Mouse (Mus musculus): ENCODE data around the gene Foxo6.
A peak's percentile ranks its signal among the peaks of the same experiment; 100 is the strongest.

Gene Foxo6

DNA sequence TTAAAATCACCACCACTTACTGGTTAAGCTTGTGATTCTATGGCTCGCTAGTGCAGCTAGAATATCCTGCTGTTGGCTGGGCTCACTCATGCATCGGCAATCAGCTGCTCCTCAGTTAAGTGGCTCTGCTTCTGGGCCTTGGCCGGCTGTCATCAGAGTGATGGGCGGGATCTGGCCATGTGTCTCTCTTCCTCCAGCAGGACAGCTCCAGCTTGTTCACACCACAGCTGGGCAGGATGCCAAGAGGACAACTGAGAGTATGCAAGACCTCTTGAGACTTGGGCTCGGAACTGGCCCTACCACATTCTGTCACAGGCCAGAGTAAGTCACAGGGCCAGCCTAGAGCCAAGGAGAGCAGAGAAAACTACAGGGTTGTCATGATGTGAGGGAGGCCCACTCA lies 39.7 kb downstream of the Foxo6 start:
- no peak for DNase-seq (ENCODE audit: low spot score in 2 of 2)

DNA sequence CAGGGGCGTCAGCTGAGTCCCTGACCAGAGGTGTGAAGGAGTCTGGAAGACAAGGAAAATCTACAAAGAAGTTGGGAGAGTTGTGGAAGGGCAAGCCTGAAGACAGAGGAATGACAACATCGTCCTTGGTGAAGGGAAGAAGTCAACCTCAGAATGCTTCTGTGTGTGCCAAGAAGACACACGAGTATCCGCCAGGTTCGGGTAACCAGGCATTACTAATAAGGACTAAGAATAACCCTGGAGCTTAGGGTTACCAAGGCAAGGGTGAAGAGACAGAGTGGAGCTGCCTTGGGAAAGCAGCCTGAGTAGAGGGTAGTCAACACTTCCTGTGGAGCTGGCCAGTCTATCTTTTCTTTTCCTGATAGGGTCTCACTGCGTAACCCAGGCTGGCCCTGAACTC lies 41.1 kb downstream of the Foxo6 start:
- no peak for DNase-seq (ENCODE audit: low spot score in 2 of 2)

DNA sequence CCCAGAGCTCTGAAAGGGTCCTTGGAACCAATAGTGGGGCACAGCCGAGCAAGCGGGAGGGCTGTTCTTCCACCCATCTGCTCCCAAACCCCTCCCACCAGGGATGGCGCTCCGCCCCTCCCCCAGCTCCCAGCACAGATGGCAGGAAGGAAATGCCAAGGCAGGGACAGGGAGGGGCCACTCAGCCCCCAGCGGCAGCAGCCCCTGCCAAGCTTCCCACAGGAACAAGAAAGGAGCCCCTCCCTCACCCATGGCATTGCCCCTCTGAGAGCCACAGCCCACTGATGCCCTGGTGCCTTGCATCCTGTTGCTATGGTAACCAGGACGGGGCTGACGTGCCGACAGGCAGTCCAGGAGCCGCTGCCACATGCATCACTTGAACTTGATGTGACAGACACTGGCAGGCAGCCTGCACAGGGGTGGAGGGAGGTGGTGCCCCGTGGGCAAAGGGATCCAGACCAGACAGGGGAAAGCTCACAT lies 44.3 kb downstream of the Foxo6 start:
- DNase-seq (ENCODE audit: low spot score in 2 of 2) = no peak

DNA sequence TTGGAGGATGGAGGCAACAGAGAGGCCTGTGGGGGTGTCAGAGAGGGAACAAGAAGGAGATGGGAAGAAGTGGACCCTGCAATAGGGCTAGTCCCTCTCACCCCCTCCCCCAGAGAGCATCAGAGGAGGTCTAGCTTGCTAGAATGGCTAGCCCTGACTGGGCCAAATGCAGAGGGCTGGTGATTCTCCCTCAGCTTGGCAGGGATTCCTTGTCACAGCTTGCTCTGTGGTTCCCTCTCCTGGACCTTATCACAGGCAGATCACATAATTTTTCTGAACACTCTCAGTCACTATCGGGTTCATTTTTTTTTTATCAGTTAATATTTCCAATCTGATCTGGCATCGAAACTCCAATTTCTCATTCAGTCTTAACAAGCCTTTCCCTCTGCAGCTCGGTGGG lies 46.0 kb downstream of the Foxo6 start:
- no peak for DNase-seq (ENCODE audit: low spot score in 2 of 2)

DNA sequence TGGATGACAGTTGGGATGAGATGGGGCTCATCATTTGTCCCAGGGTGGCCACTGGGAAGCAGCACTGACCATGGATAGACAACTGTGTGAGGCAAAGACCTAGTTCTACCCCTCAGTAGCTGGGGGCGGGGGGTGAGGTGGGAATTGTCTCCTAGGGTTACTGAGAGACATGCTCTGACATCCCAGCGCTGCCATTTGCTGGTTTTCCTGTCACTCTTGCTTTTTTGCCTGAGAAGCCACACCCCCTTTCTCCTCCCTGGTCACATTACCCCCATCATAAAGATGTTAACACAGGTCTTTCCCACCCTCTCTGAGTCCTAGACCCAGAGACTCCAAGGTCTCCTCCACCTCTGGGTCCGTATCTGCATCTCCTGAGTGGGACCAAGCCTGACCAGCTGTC lies 47.7 kb downstream of the Foxo6 start:
- DNase-seq (ENCODE audit: low spot score in 2 of 2) = no peak

DNA sequence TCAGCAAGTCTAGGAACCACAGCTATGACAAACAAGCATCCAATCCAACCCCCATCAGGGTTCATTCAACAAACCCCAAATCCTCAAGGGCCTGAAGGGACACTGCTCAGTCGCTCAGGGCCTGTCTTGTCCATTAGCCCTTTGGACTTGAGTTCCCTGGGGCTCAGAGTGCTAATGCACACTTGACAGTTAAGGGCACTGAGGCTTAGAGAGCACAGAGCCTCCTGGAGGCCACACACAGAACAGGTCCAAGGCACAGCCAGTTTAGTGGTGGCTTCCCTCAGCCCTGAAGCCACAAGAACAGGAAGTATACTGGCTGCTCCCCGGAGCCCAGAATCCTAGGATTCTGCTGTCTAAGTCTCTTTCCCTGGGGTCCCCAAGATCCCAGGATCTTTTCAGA lies 53.9 kb downstream of the Foxo6 start:
- no peak for DNase-seq (ENCODE audit: low spot score in 2 of 2)

DNA sequence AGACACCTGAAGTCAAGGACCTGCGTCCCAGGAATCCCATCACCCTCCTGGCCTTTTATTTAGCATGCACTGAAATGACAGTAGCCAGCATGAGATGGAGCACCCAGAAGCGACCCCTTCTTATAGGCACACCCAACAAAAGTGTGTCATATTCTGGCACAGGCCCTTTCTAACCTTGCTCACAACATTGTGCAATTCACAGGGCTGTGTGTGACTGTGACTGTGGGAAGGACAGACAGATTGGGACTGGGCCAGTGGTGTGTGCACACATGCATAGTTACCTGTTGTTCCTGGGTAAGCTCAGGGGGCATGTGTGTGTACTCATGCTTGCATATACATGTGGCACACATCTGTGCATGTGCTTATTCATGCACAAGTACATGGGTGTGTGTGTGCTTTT lies 54.6 kb downstream of the Foxo6 start:
- no peak for DNase-seq (ENCODE audit: low spot score in 2 of 2)

DNA sequence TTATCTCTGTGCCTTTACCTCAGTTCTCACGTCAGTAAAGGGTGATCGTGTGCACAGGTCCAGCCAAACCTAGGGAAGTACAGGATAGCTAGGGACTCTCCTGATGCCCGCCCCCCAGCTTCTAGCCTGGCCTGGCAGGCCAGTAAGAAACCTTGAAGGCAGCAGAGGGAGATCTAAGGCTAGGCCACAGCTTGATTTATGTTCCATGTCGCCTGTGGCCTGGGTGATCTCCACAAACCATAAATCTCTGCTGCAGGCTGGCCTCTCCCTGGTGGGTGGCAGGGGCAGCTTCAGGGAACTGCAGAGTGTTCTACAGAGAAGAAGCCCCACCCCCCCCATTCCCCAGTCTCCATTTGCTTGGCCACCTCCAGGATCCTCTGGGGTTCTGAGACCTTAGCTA lies 55.2 kb downstream of the Foxo6 start:
- no peak for DNase-seq (ENCODE audit: low spot score in 2 of 2)

DNA sequence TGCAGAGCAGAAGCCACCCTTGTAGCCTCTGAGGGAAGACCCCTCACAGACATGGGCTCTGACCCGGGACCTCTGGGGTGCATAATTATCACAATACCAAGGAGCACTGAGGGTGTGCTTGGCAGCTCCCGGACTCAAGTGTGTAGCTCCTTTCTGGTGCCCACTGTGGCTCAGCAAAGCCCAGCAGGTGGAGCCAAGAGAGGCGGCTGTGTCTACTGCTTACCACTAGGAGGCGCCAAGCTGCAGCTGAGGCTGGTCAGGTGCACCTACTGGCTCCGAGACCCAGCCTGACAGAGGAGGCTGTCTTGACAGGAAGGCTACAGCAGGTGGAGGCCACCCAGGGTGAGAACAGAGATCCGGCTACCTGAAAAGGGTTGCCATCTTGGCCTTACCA lies 56.9 kb downstream of the Foxo6 start:
- peak; percentile 48 to 80 for DNase-seq (ENCODE audit: low spot score in 2 of 2)

DNA sequence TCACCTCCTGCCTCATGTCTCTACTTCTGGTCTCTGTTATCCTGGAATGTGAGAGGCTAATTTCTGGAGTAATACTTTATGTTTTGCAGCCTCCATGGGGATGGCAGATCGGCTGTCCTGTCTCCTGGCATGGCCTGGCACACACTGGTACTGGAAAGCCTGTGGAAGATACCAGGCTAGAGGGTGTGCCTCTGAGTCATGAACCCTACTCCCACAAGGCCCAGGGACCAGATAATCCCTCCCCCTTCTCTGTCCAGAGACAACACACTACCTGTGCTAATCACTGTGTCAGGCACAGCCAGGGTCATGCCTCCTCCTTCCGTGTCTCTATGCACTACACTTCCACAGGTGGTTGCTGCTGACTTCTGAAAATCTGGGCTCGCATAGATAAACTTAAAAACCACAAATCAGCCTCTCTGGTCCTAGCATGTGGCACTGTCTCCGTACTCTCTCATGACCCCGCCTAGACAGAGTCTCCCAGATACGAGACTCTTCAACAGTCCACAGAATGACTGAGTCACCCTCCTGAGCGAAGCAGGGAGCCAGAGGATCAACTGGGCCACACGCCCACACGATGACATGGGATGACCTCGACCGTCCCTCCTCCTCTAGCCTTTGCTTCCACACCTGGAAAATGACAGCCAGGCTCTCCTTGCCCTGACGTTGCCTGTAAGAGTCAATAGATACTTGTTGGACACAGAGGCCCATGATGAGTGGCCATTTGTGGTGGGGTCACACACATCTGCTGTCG lies 57.5 kb downstream of the Foxo6 start:
- DNase-seq (ENCODE audit: low spot score in 2 of 2) = no peak

DNA sequence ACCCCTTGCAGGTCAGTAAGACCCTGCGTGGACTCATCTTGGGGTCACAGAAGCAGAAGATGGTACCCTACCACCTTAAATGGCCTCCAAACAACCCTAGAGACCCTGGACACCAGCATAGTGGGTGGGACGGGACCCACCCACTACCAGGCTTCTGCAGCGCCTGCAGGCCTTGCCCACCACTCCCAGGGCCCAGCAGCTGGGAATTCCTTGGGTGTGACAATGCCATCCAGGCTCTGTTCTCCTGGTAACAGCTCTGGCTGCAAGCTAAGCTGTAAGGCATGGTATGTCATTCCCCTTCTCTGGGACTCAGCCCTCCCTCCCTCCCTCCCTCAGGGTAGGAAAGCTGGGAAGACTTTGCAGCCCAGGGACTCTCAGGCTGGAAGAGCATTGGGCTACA lies 58.5 kb downstream of the Foxo6 start:
- no peak for DNase-seq (ENCODE audit: low spot score in 2 of 2)

DNA sequence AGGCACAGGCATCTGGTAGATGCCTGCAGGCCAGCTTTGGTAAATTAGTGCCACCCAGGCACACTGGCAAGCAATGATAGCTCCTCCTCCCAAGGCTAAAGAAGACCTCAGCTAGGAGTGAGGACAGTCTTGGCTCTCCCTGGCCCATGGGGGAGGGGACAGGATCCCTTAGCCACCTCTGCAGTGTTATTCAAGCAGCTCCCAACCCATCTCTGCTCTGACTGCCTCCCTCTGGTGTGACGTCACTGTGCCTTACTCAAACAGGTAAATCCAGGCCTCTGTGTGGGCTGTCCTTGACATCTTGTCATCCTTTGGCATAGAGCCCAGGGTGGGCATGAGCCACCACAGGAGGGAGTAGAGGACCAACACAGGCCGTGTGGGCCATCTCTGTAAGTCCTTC lies 59.9 kb downstream of the Foxo6 start:
- no peak for DNase-seq (ENCODE audit: low spot score in 2 of 2)

DNA sequence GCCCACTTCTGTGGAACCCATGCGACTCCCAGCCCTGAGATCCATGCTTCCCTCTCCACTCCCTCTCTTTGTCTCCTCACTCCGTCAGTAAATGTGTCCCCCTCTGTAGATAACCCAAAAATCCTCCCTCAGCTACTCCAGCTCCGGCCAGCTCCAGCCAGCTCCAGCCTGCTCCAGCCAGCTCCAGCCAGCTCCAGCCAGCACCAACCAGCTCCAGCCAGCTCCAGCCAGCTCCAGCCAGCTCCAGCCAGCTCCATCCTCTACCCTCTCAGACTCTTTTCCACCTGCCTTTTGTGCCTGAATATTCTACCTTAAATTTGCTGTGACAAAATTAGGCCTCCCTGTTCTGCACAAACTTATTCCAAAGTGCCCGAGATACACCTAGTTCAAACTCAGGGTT lies 60.5 kb downstream of the Foxo6 start:
- DNase-seq (ENCODE audit: low spot score in 2 of 2) = no peak

DNA sequence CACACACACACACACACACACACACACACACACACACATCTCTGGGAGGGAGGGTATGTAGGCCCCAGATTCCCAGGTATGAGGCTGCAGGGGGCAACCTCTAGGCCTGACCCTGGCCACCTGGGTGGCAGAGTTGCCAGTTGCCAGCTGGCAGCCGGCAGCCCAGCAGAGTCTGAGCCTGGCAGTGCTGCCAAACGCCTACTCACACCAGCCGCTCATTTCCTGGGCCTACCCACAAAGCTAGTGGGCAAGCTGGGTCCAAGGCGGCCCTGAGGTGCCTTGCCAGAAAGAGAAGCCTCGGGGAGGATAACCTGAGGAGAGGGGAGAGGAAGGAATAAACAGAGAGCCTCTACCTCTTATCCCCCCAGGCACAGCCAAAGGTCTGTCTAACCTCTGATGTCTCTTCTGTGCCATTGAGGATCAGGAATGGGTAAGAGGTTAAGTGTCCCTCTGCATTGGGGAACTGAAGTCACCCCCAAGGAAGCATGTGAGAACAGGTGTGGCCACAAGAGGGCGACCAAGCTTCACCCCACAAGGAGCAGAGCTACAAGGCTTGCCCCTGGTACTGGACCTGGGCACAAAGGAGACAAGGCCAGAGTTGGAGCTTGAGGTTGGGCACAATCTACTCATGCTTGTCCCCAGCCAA lies 61.9 kb downstream of the Foxo6 start:
- DNase-seq (ENCODE audit: low spot score in 2 of 2) = peak; percentile 44 to 78

DNA sequence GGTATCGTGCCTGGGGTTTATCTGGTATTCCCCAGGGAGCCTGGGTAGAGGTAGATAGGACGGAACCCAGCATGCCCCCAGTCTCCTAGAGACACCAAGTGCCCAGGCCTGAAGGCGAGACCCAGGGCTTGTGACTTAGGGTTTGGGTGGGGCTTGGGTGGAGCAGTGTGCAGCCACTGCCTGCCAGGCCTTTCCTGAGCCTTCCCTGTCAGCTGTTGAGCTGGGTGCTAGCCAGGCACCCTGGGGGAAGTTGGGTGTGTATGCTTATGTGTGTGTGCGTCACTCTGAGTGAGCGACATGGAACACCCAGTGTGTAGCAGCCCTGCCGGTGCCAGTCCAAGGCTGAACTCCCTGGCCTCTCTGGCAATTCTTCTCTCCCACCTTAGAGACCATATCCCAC lies 63.3 kb downstream of the Foxo6 start:
- no peak for DNase-seq (ENCODE audit: low spot score in 2 of 2)

DNA sequence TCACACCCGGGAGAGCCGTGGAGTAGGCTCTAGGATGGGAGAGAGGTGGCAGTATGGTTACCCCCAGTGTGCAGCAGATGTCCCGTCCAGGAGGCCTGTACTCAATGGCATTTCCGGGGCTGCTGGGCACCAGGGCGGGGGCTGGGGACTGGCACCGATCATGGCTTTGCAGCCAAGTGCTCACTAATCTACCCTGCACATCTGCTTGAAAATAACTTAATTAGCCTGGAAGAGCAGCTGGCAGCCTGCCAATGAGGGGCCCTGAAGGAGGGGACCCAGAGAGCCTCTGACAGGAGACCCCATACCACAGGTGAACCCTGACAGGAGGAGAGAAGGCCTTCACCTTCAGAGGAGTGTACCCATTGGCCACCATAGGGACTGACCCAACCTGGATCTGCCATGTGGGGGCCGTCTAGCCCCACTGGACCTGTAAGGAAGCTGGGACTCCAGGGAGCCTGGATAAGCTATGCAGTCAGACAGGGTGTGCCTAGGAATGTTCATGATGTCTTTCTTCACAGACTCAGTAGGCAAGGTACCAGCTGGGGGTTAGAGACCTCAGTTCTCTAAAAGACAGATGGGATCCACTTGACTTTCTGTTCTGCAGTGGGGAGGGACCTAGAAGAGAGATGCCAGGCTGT lies 63.9 kb downstream of the Foxo6 start:
- no peak for DNase-seq (ENCODE audit: low spot score in 2 of 2)

DNA sequence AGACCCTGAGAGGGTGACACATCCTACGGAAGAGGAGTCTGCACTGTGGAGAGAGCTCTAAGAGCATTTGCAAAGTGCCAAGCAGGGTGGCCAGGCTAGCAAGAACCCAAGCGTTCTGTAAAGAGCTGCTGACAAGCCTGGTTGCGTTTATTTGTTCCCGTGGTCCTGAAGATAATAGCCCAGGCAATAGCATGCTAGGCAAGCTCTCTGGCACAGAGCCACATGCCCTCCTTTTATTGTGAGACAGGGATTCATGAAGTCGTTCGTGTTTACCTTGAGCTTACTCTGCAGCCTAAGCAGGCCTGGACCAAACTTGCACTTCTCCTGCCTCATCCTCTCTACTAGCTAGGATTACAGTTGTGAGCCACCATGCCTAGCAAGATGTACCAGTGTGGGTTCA lies 65.4 kb downstream of the Foxo6 start:
- no peak for DNase-seq (ENCODE audit: low spot score in 2 of 2)

DNA sequence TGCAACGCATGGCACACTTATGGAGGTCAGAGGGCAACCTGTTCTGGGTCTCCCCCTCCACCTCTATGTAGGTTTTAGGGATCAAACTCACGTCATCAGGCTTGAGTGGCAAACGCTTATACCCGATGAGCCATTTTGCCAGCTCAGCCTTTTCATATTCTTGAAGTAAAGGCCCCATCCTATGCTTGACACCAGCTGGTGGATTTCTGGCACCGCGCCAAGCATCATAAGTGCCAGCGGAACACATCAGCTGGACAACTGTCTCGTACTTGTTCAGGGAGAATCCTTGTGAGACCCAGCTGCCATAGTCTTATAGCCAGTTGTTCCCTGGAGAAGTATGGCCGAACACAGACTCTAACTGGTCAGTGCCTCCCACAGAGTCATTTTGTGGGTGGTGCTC lies 68.3 kb downstream of the Foxo6 start:
- DNase-seq (ENCODE audit: low spot score in 2 of 2) = no peak

Data from spleen, postnatal 4 days (tissue).